In the genomic region with DNA sequence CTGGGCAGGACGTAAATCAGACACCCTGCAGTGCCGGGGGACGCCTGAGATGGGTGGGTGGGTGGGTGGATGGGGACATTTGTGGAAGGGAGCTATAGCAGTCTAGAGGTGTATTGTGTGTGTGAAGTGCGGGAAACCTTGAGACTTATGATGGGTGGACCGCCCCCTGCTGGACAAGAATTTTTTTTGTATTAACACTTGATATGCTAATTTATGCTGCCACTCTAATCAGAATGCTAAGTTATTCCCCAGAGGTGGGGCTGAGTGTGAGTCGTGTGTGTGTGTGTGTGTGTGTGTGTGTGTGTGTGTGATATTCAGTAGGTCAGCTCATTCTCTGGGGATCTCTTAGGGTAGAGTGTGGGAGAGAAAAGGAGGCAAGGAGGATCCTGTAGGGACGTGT, we compare ENCODE assay signal across 9 mouse cellular contexts. TPM values are rescaled to one million over a fixed set of nuclear protein-coding genes. Genes with fewer than 3 reads are reported as not detected.
DNase-seq lines count a peak whose midpoint lies in the region; ATAC-seq lines count a peak whose summit lies in the region.
"Had no signal": no experiment of that assay in that cellular context is flagged by ENCODE, and none has a peak within 500 bp of the region (broad histone marks: within the 10 kb centered on the region; RNA-seq: fewer than 3 reads in every experiment).

No protein-coding gene starts in this region.

- 13% methylated on average over 7 of the region's 7 CpGs for WGBS in neural tube, embryonic 12.5 days

- peak; percentile 82 for DNase-seq in layer of hippocampus, adult 11-12 months (ENCODE audit: low spot score)
- DNase-seq in layer of hippocampus, adult 9-10 months (ENCODE audit: low spot score) = no peak
- peak; percentile 81 for DNase-seq in ES-CJ7 (ENCODE audit: low read depth, low spot score)
- DNase-seq in embryo, embryonic 11 days = peak; percentile 89
- DNase-seq in kidney, postnatal 14 days = peak; percentile 37
- DNase-seq in left cerebral cortex, postnatal 10 days (ENCODE audit: extremely low spot score in 1 of 2, low spot score in 2 of 2) = no peak

- H3K4me1 ChIP-seq in neural tube, embryonic 12.5 days = peaks cover 54% of the 10 kb centered on the region

- ATAC-seq in neural tube, embryonic 12.5 days (ENCODE audit: low FRiP score, low read depth) = no peak
- no peak for ATAC-seq in erythroblast, adult 5-6 weeks (replicated peaks; ENCODE audit: low FRiP score, poor library complexity, severe bottlenecking)

- no peak overlapping the region for H3K27ac ChIP-seq in neural tube, embryonic 12.5 days
- H3K27ac ChIP-seq: stomach, embryonic 15.5 days had no signal

- no peaks in the 10 kb centered on the region for H3K9me3 ChIP-seq in neural tube, embryonic 12.5 days
- H3K9me3 ChIP-seq: stomach, embryonic 15.5 days had no signal

- intact Hi-C loops in left cerebral cortex, postnatal 10 days (cut with DNase I) = loop anchor here (5.0 kb wide), 2 partner anchors 56 to 216 kb away; no protein-coding TSS in a partner anchor

- peaks cover 10% of the 10 kb centered on the region for H3K36me3 ChIP-seq in neural tube, embryonic 12.5 days
- H3K36me3 ChIP-seq: stomach, embryonic 15.5 days had no signal

- H3K27me3 ChIP-seq in neural tube, embryonic 12.5 days (replicated peaks) = peaks cover 8% of the 10 kb centered on the region

- H3K4me2 ChIP-seq in neural tube, embryonic 12.5 days (replicated peaks) = peak overlapping the region; percentile 86

- no peak overlapping the region for H3K4me3 ChIP-seq in neural tube, embryonic 12.5 days

- no peak overlapping the region for H3K9ac ChIP-seq in neural tube, embryonic 12.5 days
- H3K9ac ChIP-seq: stomach, embryonic 15.5 days had no signal

RNA-seq across cellular contexts. Expression of a gene that starts 2.9 kb away (rescaled TPM):
- 105 and 118 TPM in 2 replicates for polyA plus RNA-seq in neural tube, embryonic 12.5 days (2016; fragmentation: Nextera tagmentation; extraction: Ambion mirVana)
- total RNA-seq in left cerebral cortex, postnatal 10 days (2021) = 100 to 1,000 TPM; 127 to 141 TPM
- not detected in 2 replicates for total RNA-seq in erythroblast, adult 5-6 weeks (2015; ENCODE audit: low replicate concordance)
- total RNA-seq in erythroblast, adult 5-6 weeks (2017; ENCODE audit: low replicate concordance) = not detected in 2 replicates

RNA-seq across cellular contexts. Expression of a gene that starts 17.5 kb away (rescaled TPM):
- polyA plus RNA-seq in neural tube, embryonic 12.5 days (2016; fragmentation: Nextera tagmentation; extraction: Ambion mirVana) = 57.5 and 72.1 TPM in 2 replicates
- 1 to 10 TPM; 2.4 to 3.3 TPM for total RNA-seq in left cerebral cortex, postnatal 10 days (2021)
- total RNA-seq in erythroblast, adult 5-6 weeks (2015; ENCODE audit: low replicate concordance) = not detected in 2 replicates
- total RNA-seq in erythroblast, adult 5-6 weeks (2017; ENCODE audit: low replicate concordance) = not detected in 2 replicates

RNA-seq across cellular contexts. Expression of a gene that starts 24.9 kb away (rescaled TPM):
- polyA plus RNA-seq in neural tube, embryonic 12.5 days (2016; fragmentation: Nextera tagmentation; extraction: Ambion mirVana) = 23.5 and 23.9 TPM in 2 replicates
- 10 to 100 TPM; 20.5 to 21.3 TPM for total RNA-seq in left cerebral cortex, postnatal 10 days (2021)
- 15.5 and 18.8 TPM in 2 replicates for total RNA-seq in erythroblast, adult 5-6 weeks (2015; ENCODE audit: low replicate concordance)
- total RNA-seq in erythroblast, adult 5-6 weeks (2017; ENCODE audit: low replicate concordance) = 6.8 and 7.6 TPM in 2 replicates

RNA-seq across cellular contexts. Expression of a gene that starts 58.4 kb away (rescaled TPM):
- polyA plus RNA-seq in neural tube, embryonic 12.5 days (2016; fragmentation: Nextera tagmentation; extraction: Ambion mirVana) = 1.6 and 1.7 TPM in 2 replicates
- not detected for total RNA-seq in left cerebral cortex, postnatal 10 days (2021)
- total RNA-seq in erythroblast, adult 5-6 weeks (2015; ENCODE audit: low replicate concordance) = not detected in 2 replicates
- 2.5 TPM in 1 of 2 replicates, not detected in the other for total RNA-seq in erythroblast, adult 5-6 weeks (2017; ENCODE audit: low replicate concordance)

Comparison
In these comparisons a context has a peak if more than half of its experiments do, and no peak if none do; other contexts are left out.
1. DNase-seq: peak in layer of hippocampus, adult 11-12 months (single experiment), ES-CJ7 (single experiment), embryo, embryonic 11 days (single experiment) and kidney, postnatal 14 days (single experiment); none in layer of hippocampus, adult 9-10 months (single experiment) and left cerebral cortex, postnatal 10 days (0 of 2).
2. RNA of a gene that starts 2.9 kb away (total RNA-seq): 127 to 141 TPM in left cerebral cortex, postnatal 10 days; not detected in erythroblast, adult 5-6 weeks; every median in the first group is over 100 times any median in the second.